Mouse (Mus musculus) forebrain, postnatal 0 days (tissue): Measurements from ENCODE around the gene Ccdc155. TPM values are rescaled to one million over a fixed set of nuclear protein-coding genes. Genes with fewer than 3 reads are reported as not detected.

Experiments
- ATAC-seq: fragments of 200-750 bp; cut with Nextera tagmentation; 2 replicates; pipeline ENCODE4 v1.8.0; 2017; ENCODE audit warnings: mild to moderate bottlenecking, moderate library complexity
- DNase-seq: peaks from one replicate; pipeline ENCODE4 v3.0.0-alpha.2; 2015
- H3K27ac ChIP-seq: fragments of 300-500 bp; sonication (generic); 2 replicates; pipeline ENCODE4 v1.5.1; 2014; ENCODE audit warnings: low read depth, mild to moderate bottlenecking, antibody characterized with exemption, low read length, moderate library complexity, mixed read lengths
- H3K27me3 ChIP-seq: fragments of 300-500 bp; sonication (generic); 2 replicates; pipeline ENCODE4 v1.6.1; 2014; ENCODE audit warnings: mild to moderate bottlenecking, low read length, mixed read lengths; ENCODE audit not compliant: insufficient read depth
- H3K36me3 ChIP-seq: fragments of 300-500 bp; sonication (generic); 2 replicates; pipeline ENCODE4 v1.6.1; 2014; ENCODE audit warnings: mild to moderate bottlenecking, moderate library complexity; ENCODE audit not compliant: insufficient read depth
- H3K4me1 ChIP-seq: fragments of 300-500 bp; sonication (generic); 2 replicates; pipeline ENCODE4 v1.6.1; 2014; ENCODE audit warnings: antibody characterized with exemption; ENCODE audit not compliant: insufficient read depth
- H3K4me2 ChIP-seq: fragments of 300-500 bp; sonication (generic); 2 replicates; pipeline ENCODE4 v1.6.1; 2014; ENCODE audit warnings: low read depth, mild to moderate bottlenecking, moderate library complexity
- H3K4me3 ChIP-seq: fragments of 300-500 bp; sonication (generic); 2 replicates; pipeline ENCODE4 v1.5.1; 2014; ENCODE audit warnings: low read depth, low read length, mixed read lengths
- H3K9ac ChIP-seq: fragments of 300-500 bp; sonication (generic); 2 replicates; pipeline ENCODE4 v1.6.1; 2014; ENCODE audit warnings: mild to moderate bottlenecking
- H3K9me3 ChIP-seq: fragments of 300-500 bp; sonication (generic); 2 replicates; pipeline ENCODE4 v1.6.1; 2016; ENCODE audit warnings: low read length
- CTCF ChIP-seq: sonication (generic); IDR thresholded peaks from 2 replicates; pipeline ENCODE4 v1.5.1; 2016; ENCODE audit warnings: antibody characterized with exemption, control low read depth, low read depth
- WGBS: fragments of 180-500 bp; shearing (Covaris S2); extraction: QIAGEN DNeasy Blood & Tissue Kit; methylation state at CpG from one replicate; pipeline ENCODE4 v1.1.7; 2014; 5-methylcytosine and 5-hydroxymethylcytosine counted together
- polyA plus RNA-seq: library from polyadenylated mRNA; unstranded; fragments of >200 nt; fragmentation: Nextera tagmentation; extraction: Ambion mirVana; gene quantifications from 2 replicates; pipeline ENCODE4 v1.2.1, GENCODE M21; 2015
- total RNA-seq: library from RNA; depleted of rRNA; stranded (reverse); fragments of >200 nt; gene quantifications from 2 replicates; pipeline ENCODE4 v1.2.3, GENCODE M21; 2014

Gene Ccdc155
- total and polyA plus RNA-seq, 2 experiments from 2014 or later: 0.14 to 0.97 TPM

DNA sequence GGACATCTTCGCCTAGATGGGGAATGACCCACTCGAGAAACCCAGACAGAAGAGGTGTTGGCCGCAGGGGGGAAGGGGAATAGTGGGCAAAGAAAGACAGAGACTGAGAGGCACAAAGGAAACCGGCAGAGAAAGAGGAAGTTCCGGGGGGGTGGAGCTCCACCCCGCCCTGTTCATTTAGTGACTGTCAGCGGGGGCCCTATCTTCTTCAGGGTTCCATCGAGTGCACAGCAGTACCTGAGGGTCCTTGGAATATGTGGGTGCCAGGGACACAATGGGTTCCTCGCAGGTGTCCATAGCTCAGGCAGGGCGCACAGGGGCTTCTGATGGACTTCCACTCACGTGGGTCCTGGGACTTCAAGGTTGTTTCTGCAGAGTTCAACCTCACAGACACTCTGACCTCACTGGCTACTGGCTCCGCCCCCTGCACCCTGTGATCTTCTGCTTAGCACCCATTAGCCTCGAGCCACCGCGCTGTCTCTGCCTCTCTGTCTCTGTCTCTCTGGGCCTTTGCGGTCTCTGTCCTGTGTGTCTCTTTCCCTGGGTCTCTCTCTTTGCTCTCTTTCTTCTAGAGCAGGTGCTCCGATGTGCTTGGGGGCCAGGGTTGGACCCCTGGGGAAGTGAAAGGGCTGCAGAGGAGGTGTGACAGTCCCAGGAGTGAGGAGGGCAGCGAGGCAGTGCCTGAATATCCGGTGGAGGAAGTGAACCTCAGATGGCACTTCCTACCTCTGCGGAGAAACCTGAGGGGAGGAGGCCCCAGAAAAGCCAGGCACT lies 34.2 kb upstream of the Ccdc155 start, which contains the start of gene Cd37:
TSS of gene Cd37 (minus strand) at position 393 of the 774 bp plus-strand sequence.
- 44% methylated on average over 20 of the region's 20 CpGs for WGBS
- ATAC-seq: no peak
- H3K4me2 ChIP-seq: no peak within 1 kb of the TSS
- H3K9me3 ChIP-seq: no peaks in the 10 kb centered on the region
- no peak within 1 kb of the TSS for H3K27ac ChIP-seq
- no peak within 1 kb of the TSS for H3K4me3 ChIP-seq
- no peak within 1 kb of the TSS for H3K9ac ChIP-seq
- no peaks in the 10 kb centered on the region for H3K36me3 ChIP-seq
- no peaks in the 10 kb centered on the region for H3K27me3 ChIP-seq
- no peak for TF ChIP-seq CTCF
- DNase-seq: no peak
- H3K4me1 ChIP-seq: 0 out of 2 replicates have a peak, but pooled peaks cover 9% of the 10 kb centered on the region

DNA sequence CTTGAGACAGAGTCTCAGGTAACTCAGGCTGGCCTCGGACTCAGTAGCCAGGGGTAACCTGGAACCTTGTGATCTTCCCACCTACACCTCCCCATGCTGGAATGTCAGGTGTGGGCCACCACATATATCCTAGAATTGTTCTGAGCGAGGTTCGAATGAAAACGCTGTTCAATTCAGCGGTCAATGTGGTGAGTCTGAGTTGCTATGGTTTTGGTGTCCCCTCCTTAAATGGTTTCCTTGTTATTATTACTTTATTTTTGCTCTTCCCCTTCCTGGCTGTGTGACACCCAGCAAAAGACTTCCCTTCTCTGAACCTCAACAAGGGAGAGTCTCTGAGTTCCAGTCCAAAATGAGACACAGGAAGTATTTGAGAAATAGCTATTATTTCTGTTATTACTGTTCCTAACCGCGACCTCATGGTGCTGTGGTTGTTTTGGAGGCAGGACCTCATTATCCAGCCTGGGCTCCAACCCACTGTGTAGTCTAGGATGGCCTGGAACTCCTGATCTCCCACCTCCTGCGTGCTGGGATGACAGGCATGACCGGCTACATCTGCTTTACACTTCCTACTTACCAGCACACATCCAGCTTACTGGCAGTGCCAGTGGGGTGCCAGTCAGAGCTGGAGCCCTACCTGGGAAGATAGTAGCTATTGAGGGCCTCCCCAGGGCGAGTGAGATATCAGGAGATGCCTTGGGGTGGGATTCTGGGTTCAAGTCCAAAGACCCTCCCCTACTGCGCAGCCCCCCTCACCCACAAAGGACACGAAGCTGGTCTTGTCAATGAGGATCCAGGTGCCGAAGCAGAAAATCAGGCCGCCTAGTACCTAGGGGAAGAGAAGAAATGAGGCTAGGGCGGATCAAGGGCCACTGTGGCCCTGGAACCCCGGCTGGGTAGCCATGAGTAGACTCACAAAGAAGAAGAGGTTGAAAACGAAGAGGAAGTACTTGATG lies 33.3 kb upstream of the Ccdc155 start:
- no peak for TF ChIP-seq CTCF
- ATAC-seq: no peak
- 79% methylated on average over 17 of the region's 17 CpGs for WGBS

DNA sequence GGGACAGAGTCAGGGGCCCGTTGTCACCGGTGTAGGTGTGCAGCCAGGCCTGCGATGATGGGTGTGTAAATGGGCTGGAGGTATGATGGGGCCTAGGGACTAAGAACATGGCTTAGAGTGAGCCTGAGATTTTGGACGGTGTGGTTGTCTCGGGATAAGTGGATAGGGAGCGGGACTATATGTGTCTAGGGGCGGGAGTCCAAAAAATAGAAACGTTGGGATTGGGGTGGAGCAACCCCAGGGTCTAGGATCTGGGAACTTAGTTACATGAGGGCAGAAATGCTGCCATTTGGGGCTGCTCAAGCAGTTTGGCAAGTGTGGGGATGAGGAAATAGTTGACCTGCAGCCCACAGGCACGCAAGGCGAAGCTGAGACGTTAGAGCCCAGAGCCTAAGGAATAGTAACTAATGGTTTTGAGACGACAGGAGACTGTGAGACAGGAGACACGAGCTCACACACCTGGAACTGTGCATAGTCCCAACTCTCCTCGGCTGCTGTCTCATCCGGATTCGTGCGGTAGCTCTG lies 31.0 kb upstream of the Ccdc155 start:
- DNase-seq (no peak), ATAC-seq (no peak)
- TF ChIP-seq CTCF: no peak
- WGBS: 38% methylated on average over 17 of the region's 17 CpGs
- Histone ChIP-seq H3K4me3 (no peak overlapping the region), H3K27ac (no peak overlapping the region), H3K27me3 (no peaks in the 10 kb centered on the region), H3K4me1 (0 out of 2 replicates have a peak, but pooled peaks cover 6% of the 10 kb centered on the region), H3K36me3 (no peaks in the 10 kb centered on the region), H3K9me3 (no peaks in the 10 kb centered on the region), H3K9ac (no peak overlapping the region), H3K4me2 (0 out of 2 replicates have a peak overlapping the region, but pooled peaks have one; percentile 27)

More for the DNA sequence above, 33.3 kb upstream of the Ccdc155 start:
- Histone ChIP-seq H3K27me3 (no peaks in the 10 kb centered on the region), H3K36me3 (no peaks in the 10 kb centered on the region), H3K4me3 (no peak overlapping the region), H3K9me3 (no peaks in the 10 kb centered on the region), H3K4me2 (no peak overlapping the region), H3K9ac (no peak overlapping the region), H3K27ac (no peak overlapping the region), H3K4me1 (0 out of 2 replicates have a peak, but pooled peaks cover 9% of the 10 kb centered on the region)
- DNase-seq: no peak

DNA sequence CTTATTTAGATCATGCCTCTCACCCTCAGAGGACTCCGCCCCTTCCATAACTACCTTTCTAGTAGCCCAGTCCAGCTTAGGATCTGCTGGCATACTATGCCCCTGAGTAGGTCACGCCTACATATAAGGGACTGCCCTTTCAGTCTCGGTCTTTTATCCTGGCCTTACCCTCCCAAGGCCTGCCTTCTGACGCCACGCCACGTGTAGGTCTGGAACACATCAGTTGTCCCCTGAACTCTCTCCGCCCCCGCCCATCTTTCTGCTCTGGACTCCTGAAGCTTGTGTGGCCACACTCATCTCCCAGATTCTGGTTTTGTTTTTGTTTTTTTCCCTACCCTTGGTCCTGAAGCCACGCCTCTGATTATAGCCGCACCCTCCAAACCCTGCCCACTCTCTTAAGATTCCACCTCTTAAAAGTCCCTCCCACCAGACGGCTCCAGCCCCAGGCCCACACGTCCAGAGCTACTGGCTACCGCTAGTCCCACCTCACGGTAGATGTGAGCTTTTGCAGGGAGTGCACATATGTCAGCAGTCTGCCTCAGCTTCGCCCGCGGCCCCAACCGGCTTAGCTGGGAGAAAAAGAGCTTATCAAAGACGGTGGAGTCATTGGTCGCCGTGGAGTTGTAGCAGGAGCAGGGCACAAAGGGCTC lies 30.4 kb upstream of the Ccdc155 start:
- Histone ChIP-seq H3K4me3 (no peak overlapping the region), H3K4me1 (0 out of 2 replicates have a peak, but pooled peaks cover 6% of the 10 kb centered on the region), H3K27me3 (no peaks in the 10 kb centered on the region), H3K4me2 (0 out of 2 replicates have a peak overlapping the region, but pooled peaks have one; percentile 27), H3K36me3 (no peaks in the 10 kb centered on the region), H3K27ac (no peak overlapping the region), H3K9me3 (no peaks in the 10 kb centered on the region), H3K9ac (no peak overlapping the region)
- TF ChIP-seq CTCF: peak; percentile 9; the same call in 1 of the 2 replicates
- 9% methylated on average over 21 of the region's 21 CpGs for whole genome bisulfite sequencing
- peak; percentile 33 for DNase-seq
- ATAC-seq: peak; percentile 74

DNA sequence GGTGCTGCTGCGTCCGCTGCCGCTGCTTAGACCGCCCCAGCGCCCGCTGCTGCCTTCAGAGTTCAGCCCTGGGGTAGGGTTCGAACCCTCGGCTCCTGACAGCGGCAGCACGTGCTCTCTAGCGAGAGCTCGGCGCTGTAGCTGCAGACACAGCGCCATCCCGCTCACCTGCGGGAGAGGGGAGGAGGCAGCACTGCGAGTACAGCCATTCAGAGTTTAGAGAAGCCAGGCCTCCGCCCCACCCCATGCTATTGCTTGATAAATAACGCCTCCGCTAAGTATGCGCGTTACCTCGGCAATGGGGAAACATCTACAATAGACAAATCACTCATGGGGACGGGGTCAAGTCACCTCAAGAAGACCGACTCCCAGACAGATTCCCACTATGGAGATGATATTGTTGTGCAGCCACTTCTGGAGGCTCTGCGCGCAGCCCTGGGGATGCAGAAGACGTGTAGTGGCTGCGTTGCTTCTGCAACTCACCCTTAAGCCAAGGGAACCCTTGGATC lies 29.7 kb upstream of the Ccdc155 start:
- WGBS: 15% methylated on average over 29 of the region's 29 CpGs
- H3K27ac ChIP-seq: no peak overlapping the region
- peak; percentile 37 for DNase-seq
- 0 out of 2 replicates have a peak, but pooled peaks cover 4% of the 10 kb centered on the region for H3K36me3 ChIP-seq
- H3K4me1 ChIP-seq: 0 out of 2 replicates have a peak, but pooled peaks cover 6% of the 10 kb centered on the region
- peak; percentile 43; the same call in 1 of the 2 replicates for ATAC-seq
- no peak overlapping the region for H3K4me3 ChIP-seq
- no peaks in the 10 kb centered on the region for H3K27me3 ChIP-seq
- no peaks in the 10 kb centered on the region for H3K9me3 ChIP-seq
- peak overlapping the region; percentile 27 for H3K4me2 ChIP-seq
- no peak for TF ChIP-seq CTCF
- 0 out of 2 replicates have a peak overlapping the region, but pooled peaks have one; percentile 1 for H3K9ac ChIP-seq
